Mouse (Mus musculus) monocyte, adult 59 days (primary cell): ENCODE data around the gene Gm27179. TPM values are rescaled to one million over a fixed set of nuclear protein-coding genes. Genes with fewer than 3 reads are reported as not detected.

Source experiments
- total RNA-seq, 2 experiments: library from RNA; stranded (reverse); gene quantifications; one replicate each; pipeline ENCODE4 v1.2.4; 2023

Gene Gm27179
- total RNA-seq = not detected

DNA sequence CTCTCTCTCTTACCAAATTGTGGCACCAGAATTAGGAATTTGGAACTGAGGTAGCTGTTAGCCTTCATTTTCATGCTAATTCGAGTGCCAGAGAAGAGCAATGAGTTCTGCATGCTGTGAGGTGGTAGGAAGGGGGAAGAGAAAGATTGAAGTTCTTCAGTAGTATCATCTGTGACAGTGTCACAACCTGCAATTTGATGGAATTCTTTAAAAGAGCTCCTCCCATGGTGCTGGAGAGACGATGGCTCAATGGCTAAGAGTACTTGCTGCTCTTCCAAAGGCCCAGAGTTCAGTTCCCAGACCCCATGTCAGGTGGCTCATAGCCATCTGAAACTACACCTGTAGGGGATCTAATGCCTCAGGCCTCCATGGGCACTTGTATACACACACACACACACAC, at the start of gene Gm27179:
Gene Gm27179, minus strand, starts transcription at position 101 of the 400 bp plus-strand sequence.

DNA sequence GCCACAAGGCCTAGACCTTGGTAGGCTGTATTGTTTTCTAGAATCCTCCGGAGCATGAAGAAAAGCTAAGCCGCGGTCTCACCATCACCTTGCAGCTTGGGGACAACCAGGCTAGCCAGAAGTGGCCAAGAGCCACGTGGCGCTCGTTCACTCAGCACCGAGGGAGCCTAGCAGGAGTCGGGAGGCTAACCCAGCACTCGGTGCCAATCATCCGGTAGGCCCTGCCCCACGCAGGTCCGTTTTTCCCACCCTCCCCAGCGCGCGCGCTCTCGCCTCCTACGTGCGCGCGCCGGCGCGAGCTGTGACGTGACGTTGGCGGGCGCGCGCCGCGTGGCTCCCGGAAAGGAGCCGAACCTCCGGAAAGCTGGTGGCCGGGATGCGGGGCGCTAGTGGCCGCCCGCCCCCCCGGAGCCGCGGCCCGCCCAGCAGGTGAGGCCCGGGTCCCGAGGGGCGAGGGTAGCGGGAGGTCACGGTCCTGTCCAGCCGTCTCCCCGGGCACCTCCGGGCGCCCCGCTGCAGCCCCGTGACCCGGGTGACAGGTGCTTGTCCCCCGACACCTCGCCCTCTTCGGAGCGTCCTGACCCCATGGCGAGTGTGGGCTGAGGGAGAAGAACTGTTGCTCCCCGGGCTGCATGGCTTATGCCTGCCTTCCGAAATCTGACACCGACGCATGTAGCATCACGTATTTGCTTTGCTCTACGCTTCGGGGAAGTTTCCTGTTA, 42.9 kb upstream of the Gm27179 start, which contains the start of gene Entpd4b:
Gene Entpd4b, plus strand, starts transcription at position 315 of the 722 bp plus-strand sequence.

GRCm38 (mm10) chr14:69503174-69503573, 9.2 kb downstream of the Gm27179 start, which contains the start of gene Gm16867:
Gene Gm16867 (minus strand): TSS chr14:69503362.

Other genes with a start within 250 kb of the Gm27179 start
- gene Synb, start 218.2 kb downstream of the Gm27179 start, total RNA-seq = not detected
- gene Gm16867, start 9.2 kb downstream of the Gm27179 start, total RNA-seq = 1 to 10 TPM; 3.9 to 4.1 TPM
- 1 to 10 TPM; 7.7 to 9.3 TPM for gene Entpd4b, start 42.9 kb upstream of the Gm27179 start, total RNA-seq